Mouse (Mus musculus) frontal cortex, postnatal 10 days (tissue): ENCODE measurements around the gene Rdh11.

ENCODE experiments used
- DNase-seq, 2 experiments: peaks; one replicate each; pipeline ENCODE4 v3.0.0; 2022; ENCODE audit warnings: low spot score in 2 of 2, mixed read lengths in 1 of 2

Gene Rdh11

GRCm38 (mm10) chr12:79139417-79139816 is 52.7 kb downstream of the Rdh11 start:
- no peak for DNase-seq

- DNase-seq, result no peak
Observed at GRCm38 (mm10) chr12:79138999-79139398, 53.1 kb downstream of the Rdh11 start.

- no peak for DNase-seq
Observed at GRCm38 (mm10) chr12:79136949-79137348, 55.1 kb downstream of the Rdh11 start.

GRCm38 (mm10) chr12:79135105-79135504 is 57.0 kb downstream of the Rdh11 start:
- peak in 1 of 2 experiments; percentile 17 for DNase-seq

GRCm38 (mm10) chr12:79134676-79135075 is 57.4 kb downstream of the Rdh11 start:
- DNase-seq, result no peak

- DNase-seq, result no peak
Observed at GRCm38 (mm10) chr12:79131706-79132460, 60.2 kb downstream of the Rdh11 start.

- no peak for DNase-seq
Observed at GRCm38 (mm10) chr12:79131178-79131675, 60.9 kb downstream of the Rdh11 start.

- DNase-seq, result peak; percentile 43 to 69
Observed at GRCm38 (mm10) chr12:79130299-79131177, 61.6 kb downstream of the Rdh11 start, which contains the start of gene Arg2. Gene Arg2 (plus strand): TSS chr12:79130777.
